Mouse (Mus musculus): ENCODE measurements around the gene Padi3. TPM values are rescaled to one million over a fixed set of nuclear protein-coding genes. Genes with fewer than 3 reads are reported as not detected.

The Padi3 gene
- total and polyA plus RNA-seq, 2 experiments, result not detected

DNA sequence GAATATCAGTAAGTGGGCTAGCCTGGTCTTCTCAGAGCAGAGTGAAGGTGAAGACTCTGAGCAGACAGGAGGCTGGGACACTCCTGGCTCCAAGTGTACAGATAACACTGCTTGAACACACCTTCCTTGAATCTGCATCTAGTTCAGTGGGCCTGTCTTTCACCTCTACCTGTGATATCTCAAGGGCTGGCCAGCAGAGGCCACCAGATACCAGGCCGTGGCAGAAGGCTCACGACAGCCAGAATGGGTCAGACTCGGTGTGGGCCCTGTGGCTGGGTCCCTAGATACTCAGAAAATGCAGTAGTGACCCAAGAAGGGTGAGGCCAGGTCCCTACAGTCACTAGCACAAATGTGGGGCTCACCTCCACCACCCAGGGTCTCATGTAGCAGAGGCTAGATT is 16.8 kb upstream of the Padi3 start:
- Histone ChIP-seq H3K4me3 (ENCODE audit: insufficient read depth, low read depth, low read length) (no peak overlapping the region), H3K27me3 (ENCODE audit: control insufficient read depth, insufficient read depth, low read length) (no peaks in the 10 kb centered on the region), H3K79me2 (ENCODE audit: control insufficient read depth, insufficient read depth, low read length) (no peaks in the 10 kb centered on the region), H3K27ac (replicated peaks; ENCODE audit: insufficient read depth, low read depth, low read length) (no peak overlapping the region), H3K4me1 (ENCODE audit: control insufficient read depth, insufficient read depth, low read length) (no peaks in the 10 kb centered on the region), H3K9ac (ENCODE audit: low read depth, low read length) (no peak overlapping the region), H3K36me3 (ENCODE audit: control insufficient read depth, insufficient read depth, low read length) (no peaks in the 10 kb centered on the region)
- WGBS, result 47% methylated on average over 3 of the region's 3 CpGs
- TF ChIP-seq CTCF (IDR thresholded peaks at IDR 0.05; ENCODE audit: low read depth, low read length) (peak; percentile 64), POLR2A (IDR thresholded peaks at IDR 0.05; ENCODE audit: extremely low read depth, insufficient read depth, low read length) (no peak)
- DNase-seq (ENCODE audit: extremely low read depth, low read depth, low spot score), result peak; percentile 5

DNA sequence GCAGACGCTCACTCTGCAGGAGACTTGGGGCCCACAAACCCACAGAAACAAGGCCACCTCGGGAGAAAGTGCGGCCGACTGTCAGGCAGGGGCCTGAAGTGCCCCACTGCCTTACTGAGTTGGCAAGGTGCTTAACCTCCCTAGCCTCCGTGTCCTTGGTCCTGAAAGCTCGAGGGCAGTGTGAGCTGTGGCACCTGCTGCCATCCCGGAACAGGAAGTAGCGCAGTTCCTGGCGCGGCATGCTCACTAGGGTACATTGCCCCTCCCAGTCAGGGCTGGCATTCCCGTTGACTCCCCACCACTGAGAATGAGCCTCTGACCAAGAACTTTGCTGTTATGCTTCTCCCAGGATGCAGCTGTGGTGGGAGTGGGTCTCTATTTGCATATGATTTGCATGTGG is 15.5 kb upstream of the Padi3 start:
- Histone ChIP-seq H3K79me2 (ENCODE audit: control insufficient read depth, insufficient read depth, low read length) (no peaks in the 10 kb centered on the region), H3K36me3 (ENCODE audit: control insufficient read depth, insufficient read depth, low read length) (no peaks in the 10 kb centered on the region), H3K4me3 (ENCODE audit: insufficient read depth, low read depth, low read length) (no peak overlapping the region), H3K27ac (replicated peaks; ENCODE audit: insufficient read depth, low read depth, low read length) (no peak overlapping the region), H3K27me3 (ENCODE audit: control insufficient read depth, insufficient read depth, low read length) (no peaks in the 10 kb centered on the region), H3K9ac (ENCODE audit: low read depth, low read length) (no peak overlapping the region), H3K4me1 (ENCODE audit: control insufficient read depth, insufficient read depth, low read length) (no peaks in the 10 kb centered on the region)
- 74% methylated on average over 11 of the region's 11 CpGs for WGBS
- DNase-seq (ENCODE audit: extremely low read depth, low read depth, low spot score), result no peak
- TF ChIP-seq CTCF (IDR thresholded peaks at IDR 0.05; ENCODE audit: low read depth, low read length) (no peak), POLR2A (IDR thresholded peaks at IDR 0.05; ENCODE audit: extremely low read depth, insufficient read depth, low read length) (no peak)

DNA sequence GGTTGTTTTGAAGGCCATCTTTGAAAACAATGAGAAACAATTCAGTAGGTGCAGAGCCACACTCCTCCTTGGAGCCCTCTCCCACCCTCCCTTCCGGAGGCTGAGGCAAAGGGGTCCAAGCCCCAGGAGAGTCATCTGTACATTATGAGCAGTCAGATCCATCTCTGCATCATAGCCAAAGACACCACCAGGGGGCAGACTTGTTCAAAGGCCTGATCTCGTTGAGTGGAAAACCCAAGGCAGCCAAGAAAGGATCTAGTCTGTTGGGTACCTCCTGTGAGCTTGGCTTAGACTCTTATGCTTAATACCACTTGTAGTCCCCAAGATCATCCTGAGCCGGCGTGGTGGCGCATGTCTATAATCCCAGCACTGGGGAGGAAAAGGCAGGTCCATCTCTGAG is 11.5 kb upstream of the Padi3 start:
- TF ChIP-seq POLR2A (IDR thresholded peaks at IDR 0.05; ENCODE audit: extremely low read depth, insufficient read depth, low read length) (no peak), CTCF (IDR thresholded peaks at IDR 0.05; ENCODE audit: low read depth, low read length) (peak; percentile 66)
- no peak overlapping the region for H3K9ac ChIP-seq (ENCODE audit: low read depth, low read length)
- H3K79me2 ChIP-seq (ENCODE audit: control insufficient read depth, insufficient read depth, low read length), result no peaks in the 10 kb centered on the region
- no peak overlapping the region for H3K4me3 ChIP-seq (ENCODE audit: insufficient read depth, low read depth, low read length)
- H3K4me1 ChIP-seq (ENCODE audit: control insufficient read depth, insufficient read depth, low read length), result no peaks in the 10 kb centered on the region
- H3K36me3 ChIP-seq (ENCODE audit: control insufficient read depth, insufficient read depth, low read length), result no peaks in the 10 kb centered on the region
- DNase-seq (ENCODE audit: extremely low read depth, low read depth, low spot score), result peak; percentile 42
- 72% methylated on average over 5 of the region's 5 CpGs for WGBS
- H3K27me3 ChIP-seq (ENCODE audit: control insufficient read depth, insufficient read depth, low read length), result no peaks in the 10 kb centered on the region
- no peak overlapping the region for H3K27ac ChIP-seq (replicated peaks; ENCODE audit: insufficient read depth, low read depth, low read length)

DNA sequence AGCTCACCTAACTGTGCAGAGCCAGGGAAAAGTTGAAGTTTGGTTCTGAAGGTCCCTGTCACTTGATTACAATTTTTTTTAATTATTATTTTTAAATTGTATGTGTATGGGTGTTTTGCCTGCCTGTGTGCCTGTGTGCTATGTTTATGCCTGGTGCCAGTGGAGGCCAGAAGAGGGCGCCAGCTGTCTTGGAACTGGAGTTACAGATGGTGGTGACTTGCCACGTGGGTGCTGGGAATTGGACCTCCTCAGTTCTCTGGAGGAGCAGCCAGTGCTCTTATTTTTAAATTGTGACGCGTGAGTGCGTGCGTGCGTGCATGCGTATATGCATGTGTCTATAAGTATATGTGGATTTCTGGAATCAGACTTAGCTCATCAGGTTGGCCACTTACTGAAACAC is 7.0 kb upstream of the Padi3 start:
- no peak overlapping the region for H3K27ac ChIP-seq (replicated peaks; ENCODE audit: insufficient read depth, low read depth, low read length)
- TF ChIP-seq POLR2A (IDR thresholded peaks at IDR 0.05; ENCODE audit: extremely low read depth, insufficient read depth, low read length) (no peak), CTCF (IDR thresholded peaks at IDR 0.05; ENCODE audit: low read depth, low read length) (peak; percentile 27; the same call in 1 of the 2 replicates)
- no peaks in the 10 kb centered on the region for H3K27me3 ChIP-seq (ENCODE audit: control insufficient read depth, insufficient read depth, low read length)
- H3K4me1 ChIP-seq (ENCODE audit: control insufficient read depth, insufficient read depth, low read length), result peaks cover 10% of the 10 kb centered on the region
- H3K36me3 ChIP-seq (ENCODE audit: control insufficient read depth, insufficient read depth, low read length), result no peaks in the 10 kb centered on the region
- H3K79me2 ChIP-seq (ENCODE audit: control insufficient read depth, insufficient read depth, low read length), result no peaks in the 10 kb centered on the region
- H3K9ac ChIP-seq (ENCODE audit: low read depth, low read length), result no peak overlapping the region
- 98% methylated on average over 8 of the region's 8 CpGs for WGBS
- no peak for DNase-seq (ENCODE audit: extremely low read depth, low read depth, low spot score)
- H3K4me3 ChIP-seq (ENCODE audit: insufficient read depth, low read depth, low read length), result no peak overlapping the region

DNA sequence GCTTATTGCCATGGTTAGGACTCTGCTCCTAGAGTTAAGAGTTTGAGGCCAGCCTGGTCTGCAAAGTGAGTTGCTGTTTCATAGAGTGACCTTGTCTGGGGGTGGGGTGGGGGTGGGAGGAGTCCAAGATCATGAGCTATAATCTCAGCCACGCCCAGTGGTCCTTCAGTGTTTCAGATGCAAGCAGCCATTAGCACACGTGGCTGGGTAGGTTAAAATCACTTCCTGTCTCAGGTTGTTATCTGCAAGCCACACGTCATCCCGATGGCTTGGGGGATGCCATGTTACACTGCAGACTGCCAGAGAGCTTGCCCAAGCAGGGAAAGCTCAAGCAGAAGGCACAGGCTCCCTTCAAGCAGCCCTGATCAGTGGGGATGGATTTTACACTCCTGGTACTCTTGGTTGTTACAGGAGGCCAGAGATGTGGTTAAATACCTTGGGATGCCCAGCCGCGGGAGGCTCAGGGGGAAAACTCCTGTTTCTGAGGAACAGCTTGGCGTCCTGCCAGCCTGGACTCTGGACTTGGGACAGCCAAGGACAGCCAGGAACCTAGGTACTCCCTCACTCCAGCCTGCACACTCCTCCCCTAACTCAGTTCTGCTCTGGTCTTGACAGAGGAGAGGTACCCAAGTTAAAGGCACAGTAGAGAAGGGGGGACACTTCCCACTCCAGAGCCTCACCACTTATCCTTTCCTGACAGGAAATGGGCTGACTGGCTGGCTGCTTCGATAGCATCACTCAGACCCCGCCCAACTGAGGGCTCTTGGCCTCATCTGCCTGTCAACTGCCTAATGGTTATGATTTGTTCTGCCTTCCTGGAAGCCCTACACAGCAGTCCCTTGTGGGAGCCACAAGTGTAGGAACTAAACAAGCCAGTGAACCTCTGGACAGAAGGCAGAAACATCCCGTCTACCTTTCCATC is 5.8 kb upstream of the Padi3 start:
- WGBS, result 27% methylated on average over 10 of the region's 10 CpGs
- no peak overlapping the region for H3K27ac ChIP-seq (replicated peaks; ENCODE audit: insufficient read depth, low read depth, low read length)
- H3K9ac ChIP-seq (ENCODE audit: low read depth, low read length), result no peak overlapping the region
- H3K4me1 ChIP-seq (ENCODE audit: control insufficient read depth, insufficient read depth, low read length), result peaks cover 10% of the 10 kb centered on the region
- no peaks in the 10 kb centered on the region for H3K36me3 ChIP-seq (ENCODE audit: control insufficient read depth, insufficient read depth, low read length)
- peak; percentile 7 for DNase-seq (ENCODE audit: extremely low read depth, low read depth, low spot score)
- no peak for TF ChIP-seq CTCF (IDR thresholded peaks at IDR 0.05; ENCODE audit: low read depth, low read length)
- no peak for TF ChIP-seq POLR2A (IDR thresholded peaks at IDR 0.05; ENCODE audit: extremely low read depth, insufficient read depth, low read length)
- H3K27me3 ChIP-seq (ENCODE audit: control insufficient read depth, insufficient read depth, low read length), result no peaks in the 10 kb centered on the region
- H3K79me2 ChIP-seq (ENCODE audit: control insufficient read depth, insufficient read depth, low read length), result no peaks in the 10 kb centered on the region
- no peak overlapping the region for H3K4me3 ChIP-seq (ENCODE audit: insufficient read depth, low read depth, low read length)

DNA sequence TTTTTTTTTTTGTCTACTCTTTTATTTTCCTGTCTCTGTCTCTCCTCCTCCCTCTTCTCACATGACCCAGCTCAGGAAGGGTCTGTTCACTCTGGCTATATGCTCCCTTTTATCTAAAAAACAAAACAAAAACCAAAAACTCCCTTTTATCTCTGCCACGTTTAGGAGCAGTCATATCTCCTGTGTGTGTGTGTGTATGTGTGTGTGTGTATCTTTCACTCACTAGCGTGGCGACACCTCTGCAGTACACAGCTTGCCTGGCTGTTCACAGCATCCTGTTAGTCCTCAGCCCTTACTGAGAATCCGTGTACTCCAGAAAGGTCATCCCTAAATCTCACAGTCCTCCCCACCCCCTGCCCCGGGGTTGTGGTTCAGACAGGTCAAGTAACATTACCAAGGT is 5.0 kb upstream of the Padi3 start:
- peaks cover 10% of the 10 kb centered on the region for H3K4me1 ChIP-seq (ENCODE audit: control insufficient read depth, insufficient read depth, low read length)
- no peaks in the 10 kb centered on the region for H3K79me2 ChIP-seq (ENCODE audit: control insufficient read depth, insufficient read depth, low read length)
- H3K9ac ChIP-seq (ENCODE audit: low read depth, low read length), result no peak overlapping the region
- WGBS, result 55% methylated on average over 5 of the region's 5 CpGs
- no peak overlapping the region for H3K4me3 ChIP-seq (ENCODE audit: insufficient read depth, low read depth, low read length)
- no peak for DNase-seq (ENCODE audit: extremely low read depth, low read depth, low spot score)
- H3K27ac ChIP-seq (replicated peaks; ENCODE audit: insufficient read depth, low read depth, low read length), result no peak overlapping the region
- TF ChIP-seq CTCF (IDR thresholded peaks at IDR 0.05; ENCODE audit: low read depth, low read length) (no peak), POLR2A (IDR thresholded peaks at IDR 0.05; ENCODE audit: extremely low read depth, insufficient read depth, low read length) (no peak)
- no peaks in the 10 kb centered on the region for H3K36me3 ChIP-seq (ENCODE audit: control insufficient read depth, insufficient read depth, low read length)
- no peaks in the 10 kb centered on the region for H3K27me3 ChIP-seq (ENCODE audit: control insufficient read depth, insufficient read depth, low read length)
